Mouse (Mus musculus) CH12.LX (cell line): ENCODE measurements around the gene Gm14085.
"Not testable (repeated sequence)": the region's sequence is repeated elsewhere in the genome, so short reads cannot be mapped to it uniquely, and the experiment has no call there.

Experiments
- BHLHE40 ChIP-seq: IDR thresholded peaks from 2 replicates; pipeline ENCODE4 v1.6.1; 2011; ENCODE audit warnings: mild to moderate bottlenecking, low read depth, low read length, improper control_type of control experiment
- CTCF ChIP-seq, 2 experiments: IDR thresholded peaks in 1 of 2; conservative IDR thresholded peaks in 1 of 2; 2 replicates each; pipeline ENCODE4 v1.5.1; 2011 to 2012; ENCODE audit warnings: low read depth in 2 of 2, low read length in 2 of 2, improper control_type of control experiment in 1 of 2, inconsistent platforms in 1 of 2, mild to moderate bottlenecking in 1 of 2, moderate library complexity in 1 of 2
- EP300 ChIP-seq: IDR thresholded peaks from 2 replicates; pipeline ENCODE4 v1.6.1; 2011; ENCODE audit warnings: low read length, improper control_type of control experiment
- MAZ ChIP-seq: IDR thresholded peaks from 2 replicates; pipeline ENCODE4 v1.6.1; 2012; ENCODE audit warnings: low read depth, mild to moderate bottlenecking, inconsistent platforms, low read length, improper control_type of control experiment, moderate library complexity
- MXI1 ChIP-seq: IDR thresholded peaks from 2 replicates; pipeline ENCODE4 v1.6.1; 2011; ENCODE audit warnings: mild to moderate bottlenecking, low read depth, low read length, improper control_type of control experiment
- MYC ChIP-seq: IDR thresholded peaks from 2 replicates; pipeline ENCODE4 v1.6.1; 2011; ENCODE audit warnings: low read depth, mild to moderate bottlenecking, improper control_type of control experiment, low read length
- NELFE ChIP-seq: IDR thresholded peaks from 2 replicates; pipeline ENCODE4 v1.6.1; 2011; ENCODE audit warnings: low read depth, low read length, improper control_type of control experiment
- NRF1 ChIP-seq: IDR thresholded peaks from 2 replicates; pipeline ENCODE4 v1.6.1; 2014; ENCODE audit warnings: low read depth, mild to moderate bottlenecking, inconsistent platforms, low read length, improper control_type of control experiment, moderate library complexity
- POLR2A ChIP-seq: IDR thresholded peaks from 2 replicates; pipeline ENCODE4 v1.6.1; 2011; ENCODE audit warnings: low read depth, mild to moderate bottlenecking, improper control_type of control experiment, low read length
- SMC3 ChIP-seq: IDR thresholded peaks from 2 replicates; pipeline ENCODE4 v1.6.1; 2011; ENCODE audit warnings: low read depth, low read length, improper control_type of control experiment
- TCF12 ChIP-seq: IDR thresholded peaks from 2 replicates; pipeline ENCODE4 v1.6.1; 2014; ENCODE audit warnings: low read depth, mild to moderate bottlenecking, inconsistent platforms, low read length, improper control_type of control experiment
- UBTF ChIP-seq: IDR thresholded peaks from 2 replicates; pipeline ENCODE4 v1.6.1; 2012; ENCODE audit warnings: low read depth, mild to moderate bottlenecking, inconsistent platforms, low read length, improper control_type of control experiment, moderate library complexity
- USF2 ChIP-seq: conservative IDR thresholded peaks from 2 replicates; pipeline ENCODE4 v1.6.1; 2011; ENCODE audit warnings: low read depth, low read length, improper control_type of control experiment

GRCm38 (mm10) chr2:122485654-122486053 lies 913 bp downstream of the Gm14085 start:
- not testable (repeated sequence) for TF ChIP-seq NRF1; CTCF (conservative IDR thresholded peaks at IDR 0.05 in 1 of 2, IDR thresholded peaks at IDR 0.05 in 1 of 2; ENCODE audit: low read depth in 2 of 2, low read length in 2 of 2); USF2; POLR2A; SMC3; TCF12; MAZ; EP300; BHLHE40; MXI1; NELFE; UBTF; MYC
